Mouse (Mus musculus): ENCODE measurements around the gene Pgp.

GRCm38 (mm10) chr17:24425905-24426304, 44.3 kb upstream of the Pgp start:
- TF ChIP-seq CTCF (IDR thresholded peaks at IDR 0.05; ENCODE audit: extremely low read depth, insufficient read depth, insufficient read length, insufficient replicate concordance) (no peak), POLR2A (IDR thresholded peaks at IDR 0.05; ENCODE audit: low read depth, low read length) (no peak)
